Mouse (Mus musculus) lung, adult 2 months (tissue): ENCODE results near the gene Kcne1.

Source experiments
- CTCF ChIP-seq: fragments of 200-500 bp; IDR thresholded peaks from 2 replicates; pipeline ENCODE4 v1.5.1; 2011; ENCODE audit warnings: mild to moderate bottlenecking, low read length, control low read depth; ENCODE audit not compliant: insufficient read depth
- POLR2A ChIP-seq: fragments of 200-500 bp; IDR thresholded peaks from 2 replicates; pipeline ENCODE4 v1.6.1; 2011; ENCODE audit warnings: low read depth, mild to moderate bottlenecking, control low read depth, low read length, borderline replicate concordance; ENCODE audit errors: extremely low read depth

GRCm38 (mm10) chr16:92387692-92388091 lies 28.4 kb upstream of the Kcne1 start:
- TF ChIP-seq POLR2A (no peak), CTCF (no peak)
